ENCODE assay signal across 9 mouse cellular contexts in the genomic region with DNA sequence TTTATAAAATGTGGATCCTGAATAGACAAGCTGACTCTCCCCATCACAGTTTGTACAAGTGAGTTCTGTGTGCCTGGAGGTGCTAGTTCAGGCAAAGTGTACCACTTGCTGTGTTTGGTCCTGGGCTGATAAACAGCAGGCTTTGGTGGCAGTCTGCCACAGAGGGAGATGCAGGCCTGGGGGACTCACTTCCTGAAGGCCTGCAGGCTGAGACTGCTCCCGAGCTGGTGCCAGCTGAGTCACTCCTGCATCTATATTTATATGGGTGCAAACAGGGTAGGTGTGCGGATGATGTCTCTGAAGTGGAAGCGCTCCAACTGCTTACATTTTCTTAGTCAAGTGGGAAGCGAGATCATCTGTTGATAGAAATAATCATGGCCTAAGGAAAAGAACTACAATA. TPM values are rescaled to one million over a fixed set of nuclear protein-coding genes. Genes with fewer than 3 reads are reported as not detected.
DNase-seq lines count a peak whose midpoint lies in the region; ATAC-seq and TF ChIP-seq lines count a peak whose summit lies in the region.
"Had no signal": no experiment of that assay in that cellular context is flagged by ENCODE, and none has a peak within 500 bp of the region (broad histone marks: within the 10 kb centered on the region; RNA-seq: fewer than 3 reads in every experiment).

No protein-coding gene starts in this region.

- peak overlapping the region; percentile 87 for H3K27ac ChIP-seq in gastrocnemius, adult 2 months
- H3K27ac ChIP-seq in heart, embryonic 14.5 days (replicated peaks in 1 of 2; ENCODE audit: control insufficient read depth in 1 of 2, insufficient read depth in 1 of 2, low read depth in 2 of 2, low read length in 2 of 2), result peak overlapping the region; percentile 69 to 83
- H3K27ac ChIP-seq in embryonic facial prominence, embryonic 10.5 days (replicated peaks), result no peak overlapping the region
- H3K27ac ChIP-seq in liver, embryonic 11.5 days (ENCODE audit: low read depth, low read length), result no peak overlapping the region
- H3K27ac ChIP-seq: embryonic facial prominence, embryonic 15.5 days had no signal

- peaks cover 9% of the 10 kb centered on the region for H3K36me3 ChIP-seq in heart, embryonic 14.5 days (ENCODE audit: control insufficient read depth, insufficient read depth, low read length)
- H3K36me3 ChIP-seq in embryonic facial prominence, embryonic 10.5 days (replicated peaks), result peaks cover 9% of the 10 kb centered on the region
- no peaks in the 10 kb centered on the region for H3K36me3 ChIP-seq in liver, embryonic 11.5 days (ENCODE audit: control insufficient read depth, insufficient read depth, low read length)

- H3K9ac ChIP-seq in heart, embryonic 14.5 days (ENCODE audit: low read length), result no peak overlapping the region
- H3K9ac ChIP-seq in liver, embryonic 11.5 days (ENCODE audit: low read depth, low read length), result no peak overlapping the region
- H3K9ac ChIP-seq: embryonic facial prominence, embryonic 15.5 days had no signal

- H3K9me3 ChIP-seq in heart, embryonic 14.5 days (ENCODE audit: control insufficient read depth, low read length), result no peaks in the 10 kb centered on the region
- no peaks in the 10 kb centered on the region for H3K9me3 ChIP-seq in embryonic facial prominence, embryonic 10.5 days
- no peaks in the 10 kb centered on the region for H3K9me3 ChIP-seq in liver, embryonic 11.5 days (ENCODE audit: control insufficient read depth, low read length)
- H3K9me3 ChIP-seq: embryonic facial prominence, embryonic 15.5 days had no signal

- peaks cover 7 to 23% of the 10 kb centered on the region in 2 experiments for H3K4me1 ChIP-seq in heart, embryonic 14.5 days (ENCODE audit: control insufficient read depth in 2 of 2, insufficient read depth in 2 of 2, low read length in 2 of 2)
- H3K4me1 ChIP-seq in embryonic facial prominence, embryonic 10.5 days, result no peaks in the 10 kb centered on the region; the same call in 1 of the 2 replicates
- H3K4me1 ChIP-seq in liver, embryonic 11.5 days (replicated peaks; ENCODE audit: control insufficient read depth, insufficient read depth, low read length), result no peaks in the 10 kb centered on the region

- no peak for TF ChIP-seq CTCF in gastrocnemius, adult 2 months (IDR thresholded peaks at IDR 0.05)

- ATAC-seq in heart, embryonic 14.5 days (ENCODE audit: insufficient number of reproducible peaks, insufficient read depth, low FRiP score, low read depth), result peak; percentile 74
- ATAC-seq in liver, embryonic 11.5 days (replicated peaks; ENCODE audit: low FRiP score), result no peak

- intact Hi-C loops in gastrocnemius, adult 2 months (cut with DNase I), result loop anchor here (5.0 kb wide), 1 partner anchor 63 kb away; no protein-coding TSS in a partner anchor

- WGBS in heart, embryonic 14.5 days, result 17% methylated on average over 4 of the region's 4 CpGs
- WGBS in embryonic facial prominence, embryonic 10.5 days, result 82% methylated on average over 4 of the region's 4 CpGs
- WGBS in liver, embryonic 11.5 days, result 70% methylated on average over 4 of the region's 4 CpGs

- DNase-seq in gastrocnemius, adult 2 months, result peak; percentile 76
- DNase-seq in gastrocnemius, postnatal 4 days (ENCODE audit: low spot score in 2 of 2), result no peak
- peak; percentile 16 to 22 for DNase-seq in cerebellum, postnatal 14 days
- DNase-seq in lung, postnatal 14 days, result peak; percentile 4
- DNase-seq in embryonic facial prominence, embryonic 10.5 days (ENCODE audit: low spot score), result no peak
- no peak for DNase-seq in thymus, postnatal 36 days
- no peak for DNase-seq in liver, embryonic 11.5 days (ENCODE audit: low spot score)

- H3K4me3 ChIP-seq in gastrocnemius, adult 2 months, result peak overlapping the region; percentile 52
- H3K4me3 ChIP-seq in heart, embryonic 14.5 days (ENCODE audit: control insufficient read depth in 1 of 2, insufficient read depth in 1 of 2, low read depth in 1 of 2, low read length in 2 of 2), result 0 out of 4 replicates have a peak overlapping the region, but pooled peaks of 1 of the 2 experiments have one; percentile 3
- no peak overlapping the region for H3K4me3 ChIP-seq in embryonic facial prominence, embryonic 10.5 days
- H3K4me3 ChIP-seq in liver, embryonic 11.5 days (ENCODE audit: low read depth, low read length), result no peak overlapping the region
- H3K4me3 ChIP-seq: embryonic facial prominence, embryonic 15.5 days had no signal

- peak overlapping the region; percentile 45 for H3K4me2 ChIP-seq in heart, embryonic 14.5 days (ENCODE audit: low read length)
- H3K4me2 ChIP-seq in liver, embryonic 11.5 days, result no peak overlapping the region
- H3K4me2 ChIP-seq: embryonic facial prominence, embryonic 15.5 days had no signal

- H3K27me3 ChIP-seq in heart, embryonic 14.5 days (ENCODE audit: control insufficient read depth, insufficient read depth, low read length), result no peaks in the 10 kb centered on the region
- no peaks in the 10 kb centered on the region for H3K27me3 ChIP-seq in embryonic facial prominence, embryonic 10.5 days (replicated peaks; ENCODE audit: low read depth, poor library complexity, severe bottlenecking)
- no peaks in the 10 kb centered on the region for H3K27me3 ChIP-seq in liver, embryonic 11.5 days (replicated peaks; ENCODE audit: control insufficient read depth, insufficient read depth, low read length)
- H3K27me3 ChIP-seq: embryonic facial prominence, embryonic 15.5 days had no signal

RNA-seq across cellular contexts. Expression of gene Atp5l, which starts 14.9 kb away (rescaled TPM):
- 100 to 1,000 TPM; 668 to 937 TPM for total RNA-seq in gastrocnemius, adult 2 months (2021)
- 100 to 1,000 TPM; 631 to 643 TPM for total RNA-seq in gastrocnemius, postnatal 4 days (2021)
- 1,362 and 1,405 TPM in 2 replicates for polyA plus RNA-seq in heart, embryonic 14.5 days (2014; fragmentation: Nextera tagmentation; extraction: Ambion mirVana)
- polyA plus RNA-seq in embryonic facial prominence, embryonic 10.5 days (2016; fragmentation: Nextera tagmentation; extraction: Ambion mirVana), result 499 and 516 TPM in 2 replicates
- 671 and 713 TPM in 2 replicates for polyA plus RNA-seq in liver, embryonic 11.5 days (2014; fragmentation: Nextera tagmentation; extraction: Ambion mirVana)

RNA-seq across cellular contexts. Expression of gene Kmt2a, which starts 24.5 kb away (rescaled TPM):
- total RNA-seq in gastrocnemius, adult 2 months (2021), result 10 to 100 TPM; 21.5 to 21.7 TPM
- 10 to 100 TPM; 27.6 to 31.5 TPM for total RNA-seq in gastrocnemius, postnatal 4 days (2021)
- 9.6 and 10.4 TPM in 2 replicates for polyA plus RNA-seq in heart, embryonic 14.5 days (2014; fragmentation: Nextera tagmentation; extraction: Ambion mirVana)
- 14.1 and 14.9 TPM in 2 replicates for polyA plus RNA-seq in embryonic facial prominence, embryonic 10.5 days (2016; fragmentation: Nextera tagmentation; extraction: Ambion mirVana)
- 6.8 and 9.7 TPM in 2 replicates for polyA plus RNA-seq in liver, embryonic 11.5 days (2014; fragmentation: Nextera tagmentation; extraction: Ambion mirVana)

RNA-seq across cellular contexts. Expression of gene Ube4a, which starts 59.8 kb away (rescaled TPM):
- total RNA-seq in gastrocnemius, adult 2 months (2021), result 10 to 100 TPM; 40.7 to 48.2 TPM
- 10 to 100 TPM; 41.2 to 43.0 TPM for total RNA-seq in gastrocnemius, postnatal 4 days (2021)
- 21.7 and 25.7 TPM in 2 replicates for polyA plus RNA-seq in heart, embryonic 14.5 days (2014; fragmentation: Nextera tagmentation; extraction: Ambion mirVana)
- polyA plus RNA-seq in embryonic facial prominence, embryonic 10.5 days (2016; fragmentation: Nextera tagmentation; extraction: Ambion mirVana), result 23.2 and 23.7 TPM in 2 replicates
- 19.5 and 23.9 TPM in 2 replicates for polyA plus RNA-seq in liver, embryonic 11.5 days (2014; fragmentation: Nextera tagmentation; extraction: Ambion mirVana)

Comparison
In these comparisons a context has a peak if more than half of its experiments do, and no peak if none do; other contexts are left out.
1. DNase-seq: peak in gastrocnemius, adult 2 months (single experiment), cerebellum, postnatal 14 days (2 of 2) and lung, postnatal 14 days (single experiment); none in gastrocnemius, postnatal 4 days (0 of 2), embryonic facial prominence, embryonic 10.5 days (single experiment), thymus, postnatal 36 days (0 of 2) and liver, embryonic 11.5 days (single experiment).
2. H3K27ac ChIP-seq: peak in gastrocnemius, adult 2 months (single experiment) and heart, embryonic 14.5 days (2 of 2); none in embryonic facial prominence, embryonic 10.5 days (single experiment) and liver, embryonic 11.5 days (single experiment).